Mouse (Mus musculus) midbrain, postnatal 0 days (tissue): ENCODE data around the gene Pcdh11x. TPM values are rescaled to one million over a fixed set of nuclear protein-coding genes. Genes with fewer than 3 reads are reported as not detected.

Source experiments
- ATAC-seq: fragments of 200-750 bp; cut with Nextera tagmentation; 2 replicates; pipeline ENCODE4 v1.8.0; 2017; ENCODE audit warnings: moderate number of reproducible peaks, mild to moderate bottlenecking, moderate TSS enrichment, moderate library complexity; ENCODE audit not compliant: low FRiP score
- DNase-seq: peaks from one replicate; pipeline ENCODE4 v3.0.0-alpha.2; 2015; ENCODE audit warnings: low spot score
- H3K27ac ChIP-seq: fragments of 300-500 bp; sonication (generic); 2 replicates; pipeline ENCODE4 v1.5.1; 2014; ENCODE audit warnings: low read depth, mild to moderate bottlenecking, low read length, mixed read lengths
- H3K27me3 ChIP-seq: fragments of 300-500 bp; sonication (generic); 2 replicates; pipeline ENCODE4 v1.6.1; 2014; ENCODE audit warnings: low read length, control low read depth, mixed read lengths; ENCODE audit not compliant: insufficient read depth
- H3K36me3 ChIP-seq: fragments of 300-500 bp; sonication (generic); 2 replicates; pipeline ENCODE4 v1.6.1; 2014; ENCODE audit warnings: low read length, control low read depth, mixed read lengths; ENCODE audit not compliant: insufficient read depth
- H3K4me1 ChIP-seq: fragments of 300-500 bp; sonication (generic); 2 replicates; pipeline ENCODE4 v1.6.1; 2014; ENCODE audit warnings: mild to moderate bottlenecking, control low read depth, antibody characterized with exemption, low read length, mixed read lengths; ENCODE audit not compliant: insufficient read depth
- H3K4me2 ChIP-seq: fragments of 300-500 bp; sonication (generic); 2 replicates; pipeline ENCODE4 v1.6.1; 2014; ENCODE audit warnings: low read depth, mild to moderate bottlenecking, low read length, mixed read lengths; ENCODE audit not compliant: poor library complexity, severe bottlenecking
- H3K4me3 ChIP-seq: fragments of 300-500 bp; sonication (generic); 2 replicates; pipeline ENCODE4 v1.5.1; 2014; ENCODE audit warnings: low read depth, mild to moderate bottlenecking, low read length, moderate library complexity
- H3K9ac ChIP-seq: fragments of 300-500 bp; sonication (generic); replicated peaks from 2 replicates; pipeline ENCODE4 v1.6.1; 2014; ENCODE audit warnings: mild to moderate bottlenecking, low read length, moderate library complexity, mixed read lengths; ENCODE audit not compliant: poor library complexity, severe bottlenecking
- H3K9me3 ChIP-seq: fragments of 300-500 bp; sonication (generic); 2 replicates; pipeline ENCODE4 v1.6.1; 2016; ENCODE audit warnings: low read length, control low read depth
- CTCF ChIP-seq: IDR thresholded peaks from 2 replicates; pipeline ENCODE4 v1.5.1; 2016; ENCODE audit warnings: antibody characterized with exemption, mild to moderate bottlenecking
- WGBS: fragments of 180-500 bp; shearing (Covaris S2); extraction: QIAGEN DNeasy Blood & Tissue Kit; methylation state at CpG from one replicate; pipeline ENCODE4 v1.1.7; 2014; 5-methylcytosine and 5-hydroxymethylcytosine counted together
- polyA plus RNA-seq: library from polyadenylated mRNA; unstranded; fragments of >200 nt; fragmentation: Nextera tagmentation; extraction: Ambion mirVana; gene quantifications from 2 replicates; pipeline ENCODE4 v1.2.1, GENCODE M21; 2015
- total RNA-seq: library from RNA; depleted of rRNA; stranded (reverse); fragments of >200 nt; gene quantifications from 2 replicates; pipeline ENCODE4 v1.2.3, GENCODE M21; 2014; rRNA removed

Pcdh11x gene
- 101 and 113 TPM in 2 replicates for total RNA-seq
- 56.9 and 57.8 TPM in 2 replicates for polyA plus RNA-seq

DNA sequence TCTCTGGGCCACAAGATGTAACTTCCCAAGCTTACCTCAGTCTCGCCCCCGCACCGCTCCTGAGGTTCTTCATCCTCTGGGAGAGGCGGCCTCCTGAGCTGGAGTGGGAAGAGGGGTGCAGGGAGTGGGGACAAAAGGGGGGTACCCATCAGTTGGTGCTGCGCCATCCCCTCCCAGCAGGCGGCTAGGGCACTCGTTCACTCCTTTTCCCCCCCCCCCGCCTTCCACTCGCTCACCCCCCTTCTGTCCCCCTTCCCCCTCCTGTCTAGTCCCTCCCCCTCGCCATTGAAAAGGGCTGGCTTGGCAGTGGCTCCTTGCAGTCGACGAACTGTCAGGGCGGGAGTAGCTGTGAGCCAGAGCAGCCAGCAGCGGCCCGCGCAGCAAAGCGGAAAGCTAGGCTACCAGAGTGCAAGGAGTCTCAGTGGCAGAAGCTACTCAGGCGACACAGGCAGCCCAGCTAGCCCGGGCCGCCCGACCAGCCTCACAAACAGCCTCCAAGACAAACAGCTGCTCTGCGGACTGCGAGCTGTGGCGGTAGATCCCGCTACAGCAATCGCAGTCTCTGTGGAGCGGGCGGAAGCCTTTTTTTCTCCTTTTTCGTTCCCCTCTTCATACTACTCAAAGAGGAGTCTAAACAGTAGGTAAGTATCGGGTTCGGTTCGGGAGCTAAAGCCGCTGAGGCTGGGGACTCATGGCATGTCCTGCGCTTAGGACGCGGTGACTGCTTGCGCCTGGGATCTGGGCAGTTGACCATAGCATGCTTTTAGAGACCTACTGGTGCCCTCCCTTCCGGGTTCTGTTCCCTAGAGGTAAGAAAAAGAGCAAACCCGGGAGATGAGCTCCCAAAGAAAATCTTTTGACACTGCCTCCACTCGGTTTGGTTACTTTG lies at the start of gene Pcdh11x:
TSS of gene Pcdh11x (plus strand) at position 249 of the 889 bp plus-strand sequence.
- Histone ChIP-seq H3K4me1 (no peaks in the 10 kb centered on the region), H3K27me3 (no peaks in the 10 kb centered on the region), H3K9ac (peak within 1 kb of the TSS; percentile 19), H3K36me3 (no peaks in the 10 kb centered on the region), H3K27ac (peak within 1 kb of the TSS; percentile 38; the same call in 1 of the 2 replicates), H3K4me3 (peak within 1 kb of the TSS; percentile 43), H3K4me2 (peak within 1 kb of the TSS; percentile 64), H3K9me3 (no peaks in the 10 kb centered on the region)
- DNase-seq (peak; percentile 74), ATAC-seq (peak; percentile 81)
- TF ChIP-seq CTCF = peak; percentile 12; the same call in 1 of the 2 replicates
- WGBS = 9% methylated on average over 35 of the region's 40 CpGs

DNA sequence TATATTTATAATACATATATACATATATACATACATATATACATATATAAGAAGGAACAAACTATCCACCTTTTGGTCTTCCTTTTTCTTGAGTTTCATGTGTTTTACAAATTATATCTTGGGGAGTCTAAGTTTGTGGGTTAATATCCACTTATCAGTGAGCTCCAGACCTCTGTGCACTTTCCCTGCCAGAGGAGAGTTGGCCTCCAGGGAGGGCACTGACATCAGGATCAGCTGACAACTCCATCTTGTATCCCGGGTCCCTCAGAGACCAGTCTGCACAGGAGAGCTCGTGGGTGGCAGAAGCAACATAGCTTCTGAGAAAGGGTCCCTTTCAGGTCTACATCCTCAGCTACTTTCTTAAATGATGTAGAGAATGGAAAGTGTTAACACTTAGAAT lies 30.0 kb upstream of the Pcdh11x start:
- H3K9ac ChIP-seq = no peak overlapping the region
- DNase-seq (no peak), ATAC-seq (no peak)
- no peak overlapping the region for H3K4me3 ChIP-seq
- no peaks in the 10 kb centered on the region for H3K9me3 ChIP-seq
- H3K36me3 ChIP-seq = no peaks in the 10 kb centered on the region
- 66% methylated on average over 2 of the region's 2 CpGs for WGBS
- no peak for TF ChIP-seq CTCF
- no peak overlapping the region for H3K4me2 ChIP-seq
- H3K27me3 ChIP-seq = no peaks in the 10 kb centered on the region
- no peaks in the 10 kb centered on the region for H3K4me1 ChIP-seq
- no peak overlapping the region for H3K27ac ChIP-seq

DNA sequence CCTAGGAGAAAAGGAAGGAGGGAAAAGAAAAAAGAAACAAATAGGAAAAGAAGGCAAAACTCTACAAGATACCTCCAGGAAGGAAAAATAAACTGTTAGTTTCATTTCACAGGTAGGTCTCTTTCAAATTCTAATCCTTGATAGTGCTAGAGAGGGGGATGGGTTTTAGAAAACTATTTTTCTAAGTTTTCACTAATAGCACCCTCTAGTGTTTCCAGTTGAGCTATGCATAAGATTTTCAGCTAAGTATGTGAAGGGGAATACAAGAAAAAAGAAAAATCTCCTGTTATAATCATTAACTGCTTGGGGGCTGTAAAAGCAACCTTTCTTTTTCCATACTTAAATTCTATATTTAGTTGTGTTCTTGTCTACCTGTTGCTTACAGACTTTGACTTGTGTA lies 4.5 kb upstream of the Pcdh11x start:
- no peaks in the 10 kb centered on the region for H3K27me3 ChIP-seq
- H3K9me3 ChIP-seq = no peaks in the 10 kb centered on the region
- ATAC-seq (no peak), DNase-seq (peak; percentile 53)
- no peak overlapping the region for H3K4me3 ChIP-seq
- TF ChIP-seq CTCF = peak; percentile 62
- no peak overlapping the region for H3K27ac ChIP-seq
- H3K4me2 ChIP-seq = no peak overlapping the region
- no peaks in the 10 kb centered on the region for H3K36me3 ChIP-seq
- H3K4me1 ChIP-seq = no peaks in the 10 kb centered on the region
- no peak overlapping the region for H3K9ac ChIP-seq

DNA sequence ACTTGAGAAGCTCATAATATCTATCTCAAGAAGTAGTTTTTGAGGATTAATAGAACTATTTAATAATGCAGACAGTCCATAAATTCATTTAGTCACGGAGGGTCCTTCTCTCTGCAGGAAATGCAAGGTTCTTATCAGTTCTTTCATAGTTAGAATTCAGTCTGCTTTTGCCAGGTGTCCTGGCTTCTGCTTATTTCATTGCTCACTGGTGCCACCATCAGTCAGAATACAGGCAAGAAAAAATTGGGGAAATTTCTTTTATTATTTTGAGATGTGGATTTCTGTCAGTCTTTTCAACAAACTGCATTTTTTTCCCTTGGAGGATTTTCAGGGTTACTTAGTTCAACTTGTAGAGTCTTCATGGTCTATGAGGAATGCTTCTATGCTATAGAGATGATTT lies 2.6 kb upstream of the Pcdh11x start:
- no peak for ATAC-seq
- Histone ChIP-seq H3K4me2 (no peak overlapping the region), H3K36me3 (no peaks in the 10 kb centered on the region), H3K9ac (no peak overlapping the region), H3K4me1 (no peaks in the 10 kb centered on the region), H3K27ac (no peak overlapping the region), H3K9me3 (no peaks in the 10 kb centered on the region), H3K4me3 (no peak overlapping the region), H3K27me3 (no peaks in the 10 kb centered on the region)
- DNase-seq = peak; percentile 9
- TF ChIP-seq CTCF = peak; percentile 63
- WGBS = 3% methylated on average over 1 of the region's 1 CpGs

DNA sequence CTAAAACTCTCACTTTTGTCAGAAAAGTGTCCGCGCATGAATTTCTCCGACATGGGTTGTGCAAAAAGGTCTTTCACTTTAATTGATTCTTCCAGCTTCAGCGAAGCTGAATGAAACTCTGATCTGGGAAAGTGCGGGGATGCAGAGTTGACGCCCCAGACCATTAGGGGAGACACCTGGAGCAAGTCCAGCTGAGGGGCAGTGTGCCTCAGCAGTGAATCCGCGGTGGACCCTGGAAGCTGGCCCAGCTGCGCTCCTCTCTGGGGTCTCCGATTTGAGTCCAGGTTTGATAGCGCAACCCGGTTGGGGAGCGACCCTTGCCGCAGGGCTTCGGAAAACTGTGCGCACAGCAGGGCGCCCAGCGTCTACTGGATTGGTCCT lies 831 bp downstream of the Pcdh11x start:
- no peak for TF ChIP-seq CTCF
- Histone ChIP-seq H3K36me3 (no peaks in the 10 kb centered on the region), H3K4me1 (no peaks in the 10 kb centered on the region), H3K27ac (no peak overlapping the region), H3K9ac (peak overlapping the region; percentile 19; the same call in 1 of the 2 replicates), H3K4me2 (peak overlapping the region; percentile 64), H3K9me3 (no peaks in the 10 kb centered on the region), H3K27me3 (no peaks in the 10 kb centered on the region), H3K4me3 (peak overlapping the region; percentile 43)
- DNase-seq (peak; percentile 5), ATAC-seq (no peak)
- WGBS = 18% methylated on average over 18 of the region's 18 CpGs

DNA sequence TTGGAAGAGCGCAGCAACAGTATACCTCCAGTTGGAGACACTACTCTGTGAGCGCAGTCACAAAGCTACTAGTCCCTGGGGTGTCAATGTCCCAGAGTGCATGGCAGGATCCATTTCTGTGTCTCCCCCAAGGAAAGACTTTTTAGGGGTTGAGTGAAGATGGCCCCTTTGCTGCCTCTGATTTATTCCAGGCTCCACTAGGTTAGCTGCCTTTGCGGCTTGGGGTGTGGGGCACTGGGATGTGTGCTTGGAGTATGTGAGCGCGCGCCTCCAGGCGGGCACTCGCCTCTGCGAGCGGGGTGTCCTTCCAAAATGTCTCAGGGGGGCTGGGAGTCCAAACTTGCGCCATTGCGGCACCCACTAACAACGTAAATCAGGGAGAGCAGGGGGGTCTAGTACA lies 1.6 kb downstream of the Pcdh11x start:
- 14% methylated on average over 13 of the region's 13 CpGs for WGBS
- Histone ChIP-seq H3K27me3 (no peaks in the 10 kb centered on the region), H3K27ac (no peak overlapping the region), H3K4me1 (no peaks in the 10 kb centered on the region), H3K4me2 (peak overlapping the region; percentile 64), H3K9me3 (no peaks in the 10 kb centered on the region), H3K4me3 (peak overlapping the region; percentile 43), H3K36me3 (no peaks in the 10 kb centered on the region), H3K9ac (peak overlapping the region; percentile 19; the same call in 1 of the 2 replicates)
- TF ChIP-seq CTCF = no peak; the same call in 1 of the 2 replicates
- ATAC-seq (no peak), DNase-seq (peak; percentile 34)
